Mouse (Mus musculus): ENCODE data around the gene Rtkn2. TPM values are rescaled to one million over a fixed set of nuclear protein-coding genes. Genes with fewer than 3 reads are reported as not detected.

The Rtkn2 gene
- polyA plus RNA-seq (2014; fragmentation: Nextera tagmentation; extraction: Ambion mirVana), result 17.7 and 17.8 TPM in 2 replicates

GRCm38 (mm10) chr10:67979401-67980157 is at the start of gene Rtkn2:
Rtkn2 (plus strand) TSS chr10:67979570.
- under 1% methylated on average over 56 of the region's 57 CpGs for WGBS
- Histone ChIP-seq H3K36me3 (ENCODE audit: control insufficient read depth, insufficient read depth, low read length) (no peaks in the 10 kb centered on the region), H3K27ac (ENCODE audit: low read depth, low read length) (peak within 1 kb of the TSS; percentile 51), H3K9ac (ENCODE audit: low read depth, low read length) (peak within 1 kb of the TSS; percentile 77), H3K4me1 (replicated peaks; ENCODE audit: control insufficient read depth, insufficient read depth, low read length) (no peaks in the 10 kb centered on the region), H3K4me2 (replicated peaks; ENCODE audit: low read depth, low read length) (peak within 1 kb of the TSS; percentile 95), H3K27me3 (ENCODE audit: control insufficient read depth, insufficient read depth, low read length) (no peaks in the 10 kb centered on the region), H3K9me3 (ENCODE audit: control insufficient read depth, low read length) (no peaks in the 10 kb centered on the region), H3K4me3 (ENCODE audit: low read depth, low read length) (peak within 1 kb of the TSS; percentile 73)
- ATAC-seq (ENCODE audit: low FRiP score) (peak; percentile 98), DNase-seq (ENCODE audit: low spot score) (peak; percentile 97)

GRCm38 (mm10) chr10:67931328-67931727 is 48.0 kb upstream of the Rtkn2 start:
- Histone ChIP-seq H3K4me2 (replicated peaks; ENCODE audit: low read depth, low read length) (no peak overlapping the region), H3K27ac (ENCODE audit: low read depth, low read length) (no peak overlapping the region), H3K9me3 (ENCODE audit: control insufficient read depth, low read length) (no peaks in the 10 kb centered on the region), H3K4me1 (replicated peaks; ENCODE audit: control insufficient read depth, insufficient read depth, low read length) (no peaks in the 10 kb centered on the region), H3K27me3 (ENCODE audit: control insufficient read depth, insufficient read depth, low read length) (no peaks in the 10 kb centered on the region), H3K9ac (ENCODE audit: low read depth, low read length) (no peak overlapping the region), H3K36me3 (ENCODE audit: control insufficient read depth, insufficient read depth, low read length) (no peaks in the 10 kb centered on the region), H3K4me3 (ENCODE audit: low read depth, low read length) (no peak overlapping the region)
- no peak for DNase-seq (ENCODE audit: low spot score)
- 85% methylated on average over 4 of the region's 4 CpGs for WGBS
- ATAC-seq (ENCODE audit: low FRiP score), result no peak

GRCm38 (mm10) chr10:67932780-67933179 is 46.6 kb upstream of the Rtkn2 start:
- ATAC-seq (ENCODE audit: low FRiP score) (no peak), DNase-seq (ENCODE audit: low spot score) (no peak)
- WGBS, result 88% methylated on average over 11 of the region's 11 CpGs
- Histone ChIP-seq H3K9me3 (ENCODE audit: control insufficient read depth, low read length) (no peaks in the 10 kb centered on the region), H3K4me3 (ENCODE audit: low read depth, low read length) (no peak overlapping the region), H3K4me2 (replicated peaks; ENCODE audit: low read depth, low read length) (no peak overlapping the region), H3K36me3 (ENCODE audit: control insufficient read depth, insufficient read depth, low read length) (no peaks in the 10 kb centered on the region), H3K27ac (ENCODE audit: low read depth, low read length) (no peak overlapping the region), H3K4me1 (replicated peaks; ENCODE audit: control insufficient read depth, insufficient read depth, low read length) (no peaks in the 10 kb centered on the region), H3K27me3 (ENCODE audit: control insufficient read depth, insufficient read depth, low read length) (no peaks in the 10 kb centered on the region), H3K9ac (ENCODE audit: low read depth, low read length) (no peak overlapping the region)

- Histone ChIP-seq H3K9me3 (ENCODE audit: control insufficient read depth, low read length) (no peaks in the 10 kb centered on the region), H3K9ac (ENCODE audit: low read depth, low read length) (no peak overlapping the region), H3K27me3 (ENCODE audit: control insufficient read depth, insufficient read depth, low read length) (no peaks in the 10 kb centered on the region), H3K4me2 (replicated peaks; ENCODE audit: low read depth, low read length) (no peak overlapping the region), H3K36me3 (ENCODE audit: control insufficient read depth, insufficient read depth, low read length) (no peaks in the 10 kb centered on the region), H3K4me1 (replicated peaks; ENCODE audit: control insufficient read depth, insufficient read depth, low read length) (no peaks in the 10 kb centered on the region), H3K27ac (ENCODE audit: low read depth, low read length) (no peak overlapping the region), H3K4me3 (ENCODE audit: low read depth, low read length) (no peak overlapping the region)
- DNase-seq (ENCODE audit: low spot score) (no peak), ATAC-seq (ENCODE audit: low FRiP score) (no peak)
- WGBS, result 81% methylated on average over 4 of the region's 4 CpGs
These were observed 42.4 kb upstream of the Rtkn2 start for GRCm38 (mm10) chr10:67936944-67937343.

GRCm38 (mm10) chr10:67937775-67938174 is 41.6 kb upstream of the Rtkn2 start:
- no peak overlapping the region for H3K27ac ChIP-seq (ENCODE audit: low read depth, low read length)
- no peaks in the 10 kb centered on the region for H3K27me3 ChIP-seq (ENCODE audit: control insufficient read depth, insufficient read depth, low read length)
- H3K36me3 ChIP-seq (ENCODE audit: control insufficient read depth, insufficient read depth, low read length), result no peaks in the 10 kb centered on the region
- no peak overlapping the region for H3K9ac ChIP-seq (ENCODE audit: low read depth, low read length)
- no peaks in the 10 kb centered on the region for H3K4me1 ChIP-seq (replicated peaks; ENCODE audit: control insufficient read depth, insufficient read depth, low read length)
- DNase-seq (ENCODE audit: low spot score) (no peak), ATAC-seq (ENCODE audit: low FRiP score) (no peak)
- H3K9me3 ChIP-seq (ENCODE audit: control insufficient read depth, low read length), result no peaks in the 10 kb centered on the region
- H3K4me3 ChIP-seq (ENCODE audit: low read depth, low read length), result no peak overlapping the region
- H3K4me2 ChIP-seq (replicated peaks; ENCODE audit: low read depth, low read length), result no peak overlapping the region
- 93% methylated on average over 5 of the region's 5 CpGs for WGBS

- Histone ChIP-seq H3K4me1 (replicated peaks; ENCODE audit: control insufficient read depth, insufficient read depth, low read length) (no peaks in the 10 kb centered on the region), H3K4me2 (replicated peaks; ENCODE audit: low read depth, low read length) (no peak overlapping the region), H3K4me3 (ENCODE audit: low read depth, low read length) (no peak overlapping the region), H3K9ac (ENCODE audit: low read depth, low read length) (no peak overlapping the region), H3K9me3 (ENCODE audit: control insufficient read depth, low read length) (no peaks in the 10 kb centered on the region), H3K36me3 (ENCODE audit: control insufficient read depth, insufficient read depth, low read length) (no peaks in the 10 kb centered on the region), H3K27me3 (ENCODE audit: control insufficient read depth, insufficient read depth, low read length) (no peaks in the 10 kb centered on the region), H3K27ac (ENCODE audit: low read depth, low read length) (no peak overlapping the region)
- 80% methylated on average over 12 of the region's 12 CpGs for WGBS
- ATAC-seq (ENCODE audit: low FRiP score) (no peak), DNase-seq (ENCODE audit: low spot score) (no peak)
These were observed 39.8 kb upstream of the Rtkn2 start for GRCm38 (mm10) chr10:67939546-67939945.

- WGBS, result 79% methylated on average over 4 of the region's 4 CpGs
These were observed 35.9 kb upstream of the Rtkn2 start for GRCm38 (mm10) chr10:67943513-67943912.

GRCm38 (mm10) chr10:67950059-67950748 is 29.2 kb upstream of the Rtkn2 start:
- no peaks in the 10 kb centered on the region for H3K4me1 ChIP-seq (replicated peaks; ENCODE audit: control insufficient read depth, insufficient read depth, low read length)
- H3K9me3 ChIP-seq (ENCODE audit: control insufficient read depth, low read length), result no peaks in the 10 kb centered on the region
- no peaks in the 10 kb centered on the region for H3K27me3 ChIP-seq (ENCODE audit: control insufficient read depth, insufficient read depth, low read length)
- no peak overlapping the region for H3K4me2 ChIP-seq (replicated peaks; ENCODE audit: low read depth, low read length)
- no peak overlapping the region for H3K4me3 ChIP-seq (ENCODE audit: low read depth, low read length)
- 86% methylated on average over 8 of the region's 8 CpGs for WGBS
- no peak overlapping the region for H3K9ac ChIP-seq (ENCODE audit: low read depth, low read length)
- no peaks in the 10 kb centered on the region for H3K36me3 ChIP-seq (ENCODE audit: control insufficient read depth, insufficient read depth, low read length)
- H3K27ac ChIP-seq (ENCODE audit: low read depth, low read length), result no peak overlapping the region
- DNase-seq (ENCODE audit: low spot score) (no peak), ATAC-seq (ENCODE audit: low FRiP score) (no peak)

More at GRCm38 (mm10) chr10:67943513-67943912, 35.9 kb upstream of the Rtkn2 start:
- no peak overlapping the region for H3K27ac ChIP-seq (ENCODE audit: low read depth, low read length)
- H3K36me3 ChIP-seq (ENCODE audit: control insufficient read depth, insufficient read depth, low read length), result no peaks in the 10 kb centered on the region
- ATAC-seq (ENCODE audit: low FRiP score) (no peak), DNase-seq (ENCODE audit: low spot score) (no peak)
- no peaks in the 10 kb centered on the region for H3K4me1 ChIP-seq (replicated peaks; ENCODE audit: control insufficient read depth, insufficient read depth, low read length)
- H3K4me3 ChIP-seq (ENCODE audit: low read depth, low read length), result no peak overlapping the region
- H3K4me2 ChIP-seq (replicated peaks; ENCODE audit: low read depth, low read length), result no peak overlapping the region
- H3K9me3 ChIP-seq (ENCODE audit: control insufficient read depth, low read length), result no peaks in the 10 kb centered on the region
- no peaks in the 10 kb centered on the region for H3K27me3 ChIP-seq (ENCODE audit: control insufficient read depth, insufficient read depth, low read length)
- no peak overlapping the region for H3K9ac ChIP-seq (ENCODE audit: low read depth, low read length)

GRCm38 (mm10) chr10:67951690-67952089 is 27.7 kb upstream of the Rtkn2 start:
- no peak overlapping the region for H3K27ac ChIP-seq (ENCODE audit: low read depth, low read length)
- no peaks in the 10 kb centered on the region for H3K27me3 ChIP-seq (ENCODE audit: control insufficient read depth, insufficient read depth, low read length)
- H3K9ac ChIP-seq (ENCODE audit: low read depth, low read length), result no peak overlapping the region
- no peaks in the 10 kb centered on the region for H3K9me3 ChIP-seq (ENCODE audit: control insufficient read depth, low read length)
- no peaks in the 10 kb centered on the region for H3K4me1 ChIP-seq (replicated peaks; ENCODE audit: control insufficient read depth, insufficient read depth, low read length)
- ATAC-seq (ENCODE audit: low FRiP score), result no peak
- WGBS, result 83% methylated on average over 4 of the region's 4 CpGs
- DNase-seq (ENCODE audit: low spot score), result no peak
- H3K4me3 ChIP-seq (ENCODE audit: low read depth, low read length), result no peak overlapping the region
- H3K36me3 ChIP-seq (ENCODE audit: control insufficient read depth, insufficient read depth, low read length), result no peaks in the 10 kb centered on the region
- no peak overlapping the region for H3K4me2 ChIP-seq (replicated peaks; ENCODE audit: low read depth, low read length)
